8 mouse cellular contexts compared by ENCODE assay signal in the genomic region with DNA sequence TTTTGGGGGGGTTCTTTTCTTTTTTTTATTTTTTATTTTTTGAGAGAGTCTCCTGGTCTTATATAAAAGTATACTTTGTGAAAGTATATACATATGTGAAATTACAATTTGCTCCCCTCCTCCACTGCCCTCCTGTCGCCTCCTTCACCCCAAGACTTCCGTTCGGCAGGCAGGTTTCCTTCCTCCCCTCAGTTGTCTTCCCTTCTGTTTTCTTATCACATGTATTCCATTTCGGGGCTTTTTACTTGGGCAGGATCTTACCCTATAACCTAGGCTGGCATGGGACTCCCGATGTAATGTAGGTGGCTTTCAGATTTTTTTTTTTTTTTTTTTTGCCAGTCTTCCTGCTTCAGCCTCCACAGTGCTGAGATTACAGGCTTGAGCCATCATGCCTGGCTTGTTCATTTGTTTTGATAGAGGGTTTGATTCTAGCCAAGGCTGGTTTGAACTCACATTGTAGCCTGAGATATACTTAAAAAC. TPM values are rescaled to one million over a fixed set of nuclear protein-coding genes. Genes with fewer than 3 reads are reported as not detected.
DNase-seq lines count a peak whose midpoint lies in the region; ATAC-seq and TF ChIP-seq lines count a peak whose summit lies in the region.

No protein-coding gene starts in this region.

- H3K9ac ChIP-seq in kidney, postnatal 0 days (ENCODE audit: low read depth, low read length), result no peak overlapping the region
- no peak overlapping the region for H3K9ac ChIP-seq in neural tube, embryonic 15.5 days (replicated peaks)

- peak overlapping the region; percentile 60 for H3K4me2 ChIP-seq in kidney, postnatal 0 days (ENCODE audit: low read length)
- peak overlapping the region; percentile 71 for H3K4me2 ChIP-seq in neural tube, embryonic 15.5 days

- no peak overlapping the region for H3K27ac ChIP-seq in kidney, postnatal 0 days
- H3K27ac ChIP-seq in bone marrow, adult 2 months (ENCODE audit: control insufficient read depth, insufficient read depth, low read depth, low read length, poor library complexity), result no peak overlapping the region
- H3K27ac ChIP-seq in neural tube, embryonic 15.5 days (replicated peaks), result no peak overlapping the region

- TF ChIP-seq CTCF in kidney, postnatal 0 days (IDR thresholded peaks at IDR 0.05; ENCODE audit: low read depth), result no peak
- TF ChIP-seq CTCF in bone marrow, adult 2 months (IDR thresholded peaks at IDR 0.05; ENCODE audit: control insufficient read depth, insufficient read depth, low read length), result no peak

- DNase-seq in kidney, postnatal 0 days (ENCODE audit: low spot score), result no peak
- DNase-seq in kidney, postnatal 10 days, result no peak
- DNase-seq in induced T-regulatory cell, adult 2 months (ENCODE audit: low read depth), result peak; percentile 56
- no peak for DNase-seq in adrenal gland, adult 18-20 months (ENCODE audit: low spot score in 2 of 2)
- DNase-seq in cerebellum, postnatal 25 days, result no peak
- DNase-seq in adrenal gland, adult 8-10 months, result no peak

- H3K9me3 ChIP-seq in kidney, postnatal 0 days (replicated peaks; ENCODE audit: low read length), result no peaks in the 10 kb centered on the region
- H3K9me3 ChIP-seq in neural tube, embryonic 15.5 days (replicated peaks), result no peaks in the 10 kb centered on the region

- ATAC-seq in kidney, postnatal 0 days (replicated peaks; ENCODE audit: low FRiP score, low read depth), result no peak
- ATAC-seq in neural tube, embryonic 15.5 days (ENCODE audit: low FRiP score), result no peak

- H3K4me3 ChIP-seq in kidney, postnatal 0 days (replicated peaks; ENCODE audit: low read depth, low read length), result peak overlapping the region; percentile 50
- H3K4me3 ChIP-seq in bone marrow, adult 2 months (replicated peaks; ENCODE audit: control insufficient read depth, low read depth, low read length), result peak overlapping the region; percentile 75
- peak overlapping the region; percentile 44; the same call in 1 of the 2 replicates for H3K4me3 ChIP-seq in neural tube, embryonic 15.5 days (replicated peaks)

- H3K4me1 ChIP-seq in kidney, postnatal 0 days (replicated peaks; ENCODE audit: insufficient read depth, low read length), result no peaks in the 10 kb centered on the region
- H3K4me1 ChIP-seq in bone marrow, adult 2 months (ENCODE audit: control insufficient read depth, insufficient read depth, low read length), result no peaks in the 10 kb centered on the region
- H3K4me1 ChIP-seq in neural tube, embryonic 15.5 days, result no peaks in the 10 kb centered on the region

- 45% methylated on average over 5 of the region's 5 CpGs for WGBS in kidney, postnatal 0 days
- WGBS in bone marrow, adult 2 months, result 12% methylated on average over 5 of the region's 5 CpGs
- WGBS in neural tube, embryonic 15.5 days, result 45% methylated on average over 5 of the region's 5 CpGs

- no peaks in the 10 kb centered on the region for H3K36me3 ChIP-seq in kidney, postnatal 0 days (ENCODE audit: insufficient read depth, low read length)
- H3K36me3 ChIP-seq in neural tube, embryonic 15.5 days, result no peaks in the 10 kb centered on the region

- TF ChIP-seq POLR2A in bone marrow, adult 2 months (IDR thresholded peaks at IDR 0.05; ENCODE audit: borderline replicate concordance, control insufficient read depth, low read depth, low read length), result no peak

- H3K27me3 ChIP-seq in kidney, postnatal 0 days (ENCODE audit: insufficient read depth, low read length), result no peaks in the 10 kb centered on the region
- H3K27me3 ChIP-seq in neural tube, embryonic 15.5 days (replicated peaks), result no peaks in the 10 kb centered on the region

RNA-seq across cellular contexts. Expression of gene Msn, which starts 1.7 kb away (rescaled TPM):
- 107 and 113 TPM in 2 replicates for polyA plus RNA-seq in kidney, postnatal 0 days (2015; fragmentation: Nextera tagmentation; extraction: Ambion mirVana)
- polyA plus RNA-seq in bone marrow, adult 2 months (2011; ENCODE audit: insufficient read depth, insufficient read length, low replicate concordance, missing spikeins), result 98.4 and 146 TPM in 2 replicates
- 39.5 and 66.4 TPM in 2 replicates for polyA plus RNA-seq in neural tube, embryonic 15.5 days (2015; fragmentation: Nextera tagmentation; extraction: Ambion mirVana)
- total RNA-seq in adrenal gland, adult 18-20 months (2021), result 100 to 1,000 TPM; 143 to 157 TPM
- total RNA-seq in adrenal gland, adult 8-10 months (2022), result 100 to 1,000 TPM; 131 to 164 (median 151) TPM
